In genomic region chr7:128452731-128453130, GRCm38 (mm10) we compare ENCODE assay signal across 32 mouse cellular contexts.
"Had no signal": no experiment of that assay in that cellular context is flagged by ENCODE, and none has a peak within 500 bp of the region (broad histone marks: within the 10 kb centered on the region; RNA-seq: fewer than 3 reads in every experiment).

No protein-coding gene starts in this region.

- H3K4me1 ChIP-seq: neural tube, embryonic 12.5 days had no signal

- H3K4me2 ChIP-seq: limb, embryonic 12.5 days; limb, embryonic 13.5 days; limb, embryonic 15.5 days; liver, embryonic 11.5 days; liver, embryonic 12.5 days; liver, embryonic 13.5 days; liver, embryonic 15.5 days; lung, embryonic 14.5 days; lung, embryonic 15.5 days; midbrain, embryonic 11.5 days; midbrain, embryonic 12.5 days; midbrain, embryonic 13.5 days; midbrain, embryonic 15.5 days; neural tube, embryonic 12.5 days had no signal

- H3K4me3 ChIP-seq: limb, embryonic 10.5 days; limb, embryonic 12.5 days; limb, embryonic 13.5 days; limb, embryonic 15.5 days; liver, embryonic 12.5 days; liver, embryonic 13.5 days; liver, embryonic 15.5 days; lung, embryonic 15.5 days; megakaryocyte, embryonic 14.5 days; midbrain, embryonic 10.5 days; midbrain, embryonic 12.5 days; midbrain, embryonic 13.5 days; midbrain, embryonic 15.5 days; myocyte; neural tube, embryonic 12.5 days had no signal

- DNase-seq: left cerebral cortex, postnatal 4 days; liver; liver, embryonic 13.5 days; liver, postnatal 0 days; lung, adult 18-20 months; lung, adult 2 months; lung, embryonic 14.5 days; lung, postnatal 10 days; lung, postnatal 14 days; lung, postnatal 36 days; lung, postnatal 4 days; midbrain, embryonic 14.5 days had no signal

- H3K27ac ChIP-seq: limb, embryonic 10.5 days; limb, embryonic 12.5 days; limb, embryonic 13.5 days; limb, embryonic 15.5 days; liver, embryonic 12.5 days; liver, embryonic 13.5 days; liver, embryonic 14.5 days; liver, embryonic 15.5 days; lung, embryonic 15.5 days; macrophage; midbrain, embryonic 10.5 days; midbrain, embryonic 12.5 days; midbrain, embryonic 13.5 days; midbrain, embryonic 15.5 days; neural tube, embryonic 12.5 days had no signal

- H3K9me3 ChIP-seq: limb, embryonic 10.5 days; limb, embryonic 12.5 days; limb, embryonic 13.5 days; limb, embryonic 15.5 days; liver, embryonic 12.5 days; liver, embryonic 13.5 days; liver, embryonic 15.5 days; lung, embryonic 15.5 days; megakaryocyte, embryonic 14.5 days; midbrain, embryonic 10.5 days; midbrain, embryonic 12.5 days; midbrain, embryonic 13.5 days; midbrain, embryonic 15.5 days; neural tube, embryonic 12.5 days had no signal

- H3K27me3 ChIP-seq: limb, embryonic 12.5 days; limb, embryonic 13.5 days; limb, embryonic 15.5 days; liver, embryonic 12.5 days; liver, embryonic 13.5 days; liver, embryonic 15.5 days; lung, embryonic 15.5 days; megakaryocyte, embryonic 14.5 days; midbrain, embryonic 12.5 days; midbrain, embryonic 13.5 days; midbrain, embryonic 15.5 days; neural tube, embryonic 12.5 days had no signal

- ATAC-seq: liver, embryonic 12.5 days; liver, postnatal 0 days; lung, postnatal 0 days; midbrain, embryonic 13.5 days; midbrain, embryonic 15.5 days; midbrain, embryonic 16.5 days had no signal

- H3K9ac ChIP-seq: limb, embryonic 12.5 days; limb, embryonic 13.5 days; limb, embryonic 15.5 days; liver, embryonic 12.5 days; liver, embryonic 13.5 days; liver, embryonic 14.5 days; liver, embryonic 15.5 days; liver, postnatal 0 days; lung, embryonic 14.5 days; lung, embryonic 15.5 days; midbrain, embryonic 12.5 days; midbrain, embryonic 13.5 days; midbrain, embryonic 15.5 days; neural tube, embryonic 12.5 days had no signal
